ENCODE assay signal across 25 mouse cellular contexts in the genomic region with DNA sequence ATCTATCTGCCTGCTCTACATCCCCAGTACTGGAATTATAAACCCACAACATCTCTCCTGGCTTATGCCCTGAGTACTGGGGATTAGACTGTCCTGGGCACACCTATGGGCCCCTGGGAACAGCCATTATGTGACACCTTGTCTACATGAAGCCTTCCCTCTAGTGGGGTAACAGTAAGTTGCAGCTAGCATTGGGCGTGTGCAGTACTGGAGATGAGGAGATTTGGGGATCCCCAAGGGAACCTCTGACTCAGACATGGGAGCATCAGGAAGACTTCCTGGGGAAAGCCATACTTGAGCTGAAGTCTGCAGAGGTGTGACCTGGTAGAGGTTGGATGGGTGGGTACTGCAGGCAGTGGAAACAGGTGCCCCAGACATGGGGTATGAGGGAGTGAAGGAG. TPM values are rescaled to one million over a fixed set of nuclear protein-coding genes. Genes with fewer than 3 reads are reported as not detected.
DNase-seq lines count a peak whose midpoint lies in the region; ATAC-seq and TF ChIP-seq lines count a peak whose summit lies in the region.
"Had no signal": no experiment of that assay in that cellular context is flagged by ENCODE, and none has a peak within 500 bp of the region (broad histone marks: within the 10 kb centered on the region; RNA-seq: fewer than 3 reads in every experiment).

No protein-coding gene starts in this region.

- intact Hi-C loops in left cerebral cortex, adult 2 months (cut with DNase I) = no loop called here

- peaks cover 4 to 6% of the 10 kb centered on the region in 2 experiments; a peak in 3 of 4 replicates for H3K4me1 ChIP-seq in liver, embryonic 14.5 days (replicated peaks; ENCODE audit: control insufficient read depth in 2 of 2, insufficient read depth in 2 of 2, low read length in 1 of 2)
- peaks cover 16% of the 10 kb centered on the region for H3K4me1 ChIP-seq in liver, embryonic 12.5 days

- no peak overlapping the region for H3K27ac ChIP-seq in liver, embryonic 14.5 days
- H3K27ac ChIP-seq in liver, embryonic 12.5 days = no peak overlapping the region
- H3K27ac ChIP-seq in left cerebral cortex, adult 2 months = no peak overlapping the region
- H3K27ac ChIP-seq: embryonic facial prominence, embryonic 13.5 days; intestine, embryonic 15.5 days had no signal

- peak; percentile 31; the same call in 1 of the 2 replicates for TF ChIP-seq CTCF in liver, embryonic 14.5 days (IDR thresholded peaks at IDR 0.05; ENCODE audit: low read depth)
- TF ChIP-seq CTCF in left cerebral cortex, adult 2 months (IDR thresholded peaks at IDR 0.05) = no peak; the same call in 1 of the 2 replicates

- TF ChIP-seq EP300 in liver, embryonic 14.5 days (IDR thresholded peaks at IDR 0.05; ENCODE audit: low read depth) = no peak

- no peak overlapping the region for H3K4me2 ChIP-seq in liver, embryonic 14.5 days (ENCODE audit: low read depth)
- H3K4me2 ChIP-seq in liver, embryonic 12.5 days = no peak overlapping the region
- H3K4me2 ChIP-seq: embryonic facial prominence, embryonic 13.5 days; intestine, embryonic 15.5 days; liver, embryonic 11.5 days had no signal

- DNase-seq in CD4-positive, CD25-positive, alpha-beta regulatory T cell, adult 2 months (ENCODE audit: low read depth, low spot score) = peak; percentile 8
- DNase-seq in liver, embryonic 14.5 days (ENCODE audit: low read depth in 3 of 3, low spot score in 3 of 3) = no peak
- peak; percentile 10 for DNase-seq in thymus, postnatal 0 days (ENCODE audit: low spot score)
- DNase-seq in thymus, postnatal 10 days (ENCODE audit: low spot score in 2 of 2) = no peak
- DNase-seq in left cerebral cortex, adult 11 months (ENCODE audit: low spot score) = no peak
- DNase-seq in left cerebral cortex, adult 2 months (ENCODE audit: extremely low spot score in 1 of 2, low spot score in 2 of 2) = no peak
- DNase-seq: adrenal gland, postnatal 25 days; cerebellum, adult 8-10 months; heart, adult 18-20 months; kidney, postnatal 36 days; left cerebral cortex, postnatal 4 days; midbrain, embryonic 14.5 days; thymus, adult 2 months had no signal

- no peak overlapping the region for H3K9ac ChIP-seq in liver, embryonic 14.5 days (replicated peaks)
- H3K9ac ChIP-seq in liver, embryonic 12.5 days = no peak overlapping the region
- H3K9ac ChIP-seq: embryonic facial prominence, embryonic 13.5 days; intestine, embryonic 15.5 days had no signal

- H3K27me3 ChIP-seq in liver, embryonic 14.5 days (ENCODE audit: control insufficient read depth, insufficient read depth, low read length) = no peaks in the 10 kb centered on the region
- H3K27me3 ChIP-seq in liver, embryonic 12.5 days (replicated peaks) = 0 out of 2 replicates have a peak, but pooled peaks cover 4% of the 10 kb centered on the region
- H3K27me3 ChIP-seq: embryonic facial prominence, embryonic 13.5 days; intestine, embryonic 15.5 days; Patski had no signal

- H3K9me3 ChIP-seq in liver, embryonic 14.5 days (ENCODE audit: control insufficient read depth, low read length) = no peaks in the 10 kb centered on the region
- H3K9me3 ChIP-seq in liver, embryonic 12.5 days (replicated peaks) = no peaks in the 10 kb centered on the region
- H3K9me3 ChIP-seq: embryonic facial prominence, embryonic 13.5 days; intestine, embryonic 15.5 days had no signal

- no peak for ATAC-seq in CD4-positive, CD25-positive, alpha-beta regulatory T cell, adult 4 months
- no peak for ATAC-seq in liver, embryonic 14.5 days (ENCODE audit: insufficient read depth)
- no peak for ATAC-seq in liver, embryonic 12.5 days
- ATAC-seq: activated CD4-positive, CD25-positive, alpha-beta regulatory T cell, adult 4 months; intestine, embryonic 15.5 days; Patski had no signal

- H3K36me3 ChIP-seq in liver, embryonic 14.5 days (replicated peaks; ENCODE audit: control insufficient read depth, insufficient read depth, low read depth) = no peaks in the 10 kb centered on the region
- H3K36me3 ChIP-seq in liver, embryonic 12.5 days = no peaks in the 10 kb centered on the region
- H3K36me3 ChIP-seq: embryonic facial prominence, embryonic 13.5 days; intestine, embryonic 15.5 days had no signal

- 78% methylated on average over 1 of the region's 1 CpGs for WGBS in liver, embryonic 14.5 days (ENCODE audit: insufficient replicate concordance)
- WGBS in liver, embryonic 12.5 days (ENCODE audit: insufficient replicate concordance) = 77% methylated on average over 1 of the region's 1 CpGs

- H3K4me3 ChIP-seq in liver, embryonic 14.5 days (ENCODE audit: insufficient read depth in 1 of 2, low read depth in 2 of 2, low read length in 2 of 2) = no peak overlapping the region
- H3K4me3 ChIP-seq in liver, embryonic 12.5 days = no peak overlapping the region
- no peak overlapping the region for H3K4me3 ChIP-seq in left cerebral cortex, adult 2 months
- H3K4me3 ChIP-seq: embryonic facial prominence, embryonic 13.5 days; intestine, embryonic 15.5 days had no signal

RNA-seq across cellular contexts. Expression of a gene that starts 23.6 kb away (rescaled TPM):
- polyA plus RNA-seq in CD4-positive, CD25-positive, alpha-beta regulatory T cell, adult 4 months (2017; shearing (Covaris generic)) = not detected
- 0.15 and 0.19 TPM in 2 replicates for polyA plus RNA-seq in liver, embryonic 14.5 days (2012; rRNA removed)
- 0.11 and 0.23 TPM in 2 replicates for polyA plus RNA-seq in liver, embryonic 14.5 days (2014; fragmentation: Nextera tagmentation; extraction: Ambion mirVana)
- 0.27 and 0.35 TPM in 2 replicates for polyA plus RNA-seq in liver, embryonic 12.5 days (2016; fragmentation: Nextera tagmentation; extraction: Ambion mirVana)
- 0.51 and 0.64 TPM in 2 replicates for polyA plus RNA-seq in thymus, postnatal 0 days (2015; fragmentation: Nextera tagmentation; extraction: Ambion mirVana)
- 1 to 10 TPM; 2.4 to 3.0 TPM for total RNA-seq in left cerebral cortex, adult 2 months (2021)
- total RNA-seq: adrenal gland, postnatal 25 days; gastrocnemius, adult 8-10 months had no signal
- polyA plus RNA-seq: activated CD4-positive, CD25-positive, alpha-beta regulatory T cell, adult 4 months had no signal

RNA-seq across cellular contexts. Expression of a gene that starts 24.1 kb away (rescaled TPM):
- under 1 TPM; 0.57 to 0.75 TPM for polyA plus RNA-seq in CD4-positive, CD25-positive, alpha-beta regulatory T cell, adult 4 months (2017; shearing (Covaris generic))
- polyA plus RNA-seq in liver, embryonic 14.5 days (2012; rRNA removed) = 7.6 and 9.1 TPM in 2 replicates
- 8.7 and 10.7 TPM in 2 replicates for polyA plus RNA-seq in liver, embryonic 14.5 days (2014; fragmentation: Nextera tagmentation; extraction: Ambion mirVana)
- 29.4 and 29.7 TPM in 2 replicates for polyA plus RNA-seq in liver, embryonic 12.5 days (2016; fragmentation: Nextera tagmentation; extraction: Ambion mirVana)
- polyA plus RNA-seq in thymus, postnatal 0 days (2015; fragmentation: Nextera tagmentation; extraction: Ambion mirVana) = 7.2 and 7.4 TPM in 2 replicates
- 1 to 10 TPM; 8.5 to 9.9 TPM for total RNA-seq in left cerebral cortex, adult 2 months (2021)

RNA-seq across cellular contexts. Expression of a gene that starts 25.5 kb away (rescaled TPM):
- polyA plus RNA-seq in CD4-positive, CD25-positive, alpha-beta regulatory T cell, adult 4 months (2017; shearing (Covaris generic)) = not detected
- polyA plus RNA-seq in liver, embryonic 14.5 days (2012; rRNA removed) = not detected in 2 replicates
- polyA plus RNA-seq in liver, embryonic 14.5 days (2014; fragmentation: Nextera tagmentation; extraction: Ambion mirVana) = not detected in 2 replicates
- not detected in 2 replicates for polyA plus RNA-seq in liver, embryonic 12.5 days (2016; fragmentation: Nextera tagmentation; extraction: Ambion mirVana)
- polyA plus RNA-seq in thymus, postnatal 0 days (2015; fragmentation: Nextera tagmentation; extraction: Ambion mirVana) = 0.23 and 0.28 TPM in 2 replicates
- total RNA-seq in left cerebral cortex, adult 2 months (2021) = not detected
- total RNA-seq: adrenal gland, postnatal 25 days; gastrocnemius, adult 8-10 months; heart, adult 18-20 months; layer of hippocampus, postnatal 25 days; left cerebral cortex, postnatal 4 days had no signal
- polyA plus RNA-seq: activated CD4-positive, CD25-positive, alpha-beta regulatory T cell, adult 4 months; cortical plate, adult 2 months; embryonic facial prominence, embryonic 13.5 days; heart, embryonic 14.5 days; hindbrain, embryonic 11.5 days; intestine, embryonic 15.5 days; liver, embryonic 11.5 days; midbrain, embryonic 14.5 days; Patski; thymus, adult 2 months had no signal

RNA-seq across cellular contexts. Expression of a gene that starts 37.9 kb away (rescaled TPM):
- polyA plus RNA-seq in CD4-positive, CD25-positive, alpha-beta regulatory T cell, adult 4 months (2017; shearing (Covaris generic)) = not detected
- polyA plus RNA-seq in liver, embryonic 14.5 days (2012; rRNA removed) = not detected in 2 replicates
- not detected in 2 replicates for polyA plus RNA-seq in liver, embryonic 14.5 days (2014; fragmentation: Nextera tagmentation; extraction: Ambion mirVana)
- not detected in 2 replicates for polyA plus RNA-seq in liver, embryonic 12.5 days (2016; fragmentation: Nextera tagmentation; extraction: Ambion mirVana)
- polyA plus RNA-seq in thymus, postnatal 0 days (2015; fragmentation: Nextera tagmentation; extraction: Ambion mirVana) = not detected in 2 replicates
- total RNA-seq in left cerebral cortex, adult 2 months (2021) = not detected
- total RNA-seq: adrenal gland, postnatal 25 days; gastrocnemius, adult 8-10 months; heart, adult 18-20 months; layer of hippocampus, postnatal 25 days; left cerebral cortex, postnatal 4 days had no signal
- polyA plus RNA-seq: activated CD4-positive, CD25-positive, alpha-beta regulatory T cell, adult 4 months; embryonic facial prominence, embryonic 13.5 days; heart, embryonic 14.5 days; hindbrain, embryonic 11.5 days; intestine, embryonic 15.5 days; liver, embryonic 11.5 days; midbrain, embryonic 14.5 days; Patski; thymus, adult 2 months had no signal

RNA-seq across cellular contexts. Expression of a gene that starts 41.1 kb away (rescaled TPM):
- polyA plus RNA-seq in CD4-positive, CD25-positive, alpha-beta regulatory T cell, adult 4 months (2017; shearing (Covaris generic)) = under 1 TPM; 0.32 to 0.73 TPM
- polyA plus RNA-seq in liver, embryonic 14.5 days (2012; rRNA removed) = 4.4 TPM in 2 replicates
- polyA plus RNA-seq in liver, embryonic 14.5 days (2014; fragmentation: Nextera tagmentation; extraction: Ambion mirVana) = 1.4 and 1.9 TPM in 2 replicates
- polyA plus RNA-seq in liver, embryonic 12.5 days (2016; fragmentation: Nextera tagmentation; extraction: Ambion mirVana) = 3.5 and 3.7 TPM in 2 replicates
- 0.91 and 1.2 TPM in 2 replicates for polyA plus RNA-seq in thymus, postnatal 0 days (2015; fragmentation: Nextera tagmentation; extraction: Ambion mirVana)
- total RNA-seq in left cerebral cortex, adult 2 months (2021) = 10 to 100 TPM; 12.8 to 15.7 TPM

Comparison
In these comparisons a context has a peak if more than half of its experiments do, and no peak if none do; other contexts are left out.
1. DNase-seq: peak in CD4-positive, CD25-positive, alpha-beta regulatory T cell, adult 2 months (single experiment) and thymus, postnatal 0 days (single experiment); none in liver, embryonic 14.5 days (0 of 3), thymus, postnatal 10 days (0 of 2), left cerebral cortex, adult 11 months (single experiment) and left cerebral cortex, adult 2 months (0 of 2).